Mouse (Mus musculus) frontal cortex, postnatal 14 days (tissue): ENCODE data around the gene Commd7.
A peak's percentile ranks its signal among the peaks of the same experiment; 100 is the strongest.
"Not testable (repeated sequence)": the region's sequence is repeated elsewhere in the genome, so short reads cannot be mapped to it uniquely, and the experiment has no call there.

Source experiments
- DNase-seq, 2 experiments: peaks; one replicate each; pipeline ENCODE4 v3.0.0; 2022; ENCODE audit warnings: low spot score in 2 of 2

The Commd7 gene

DNA sequence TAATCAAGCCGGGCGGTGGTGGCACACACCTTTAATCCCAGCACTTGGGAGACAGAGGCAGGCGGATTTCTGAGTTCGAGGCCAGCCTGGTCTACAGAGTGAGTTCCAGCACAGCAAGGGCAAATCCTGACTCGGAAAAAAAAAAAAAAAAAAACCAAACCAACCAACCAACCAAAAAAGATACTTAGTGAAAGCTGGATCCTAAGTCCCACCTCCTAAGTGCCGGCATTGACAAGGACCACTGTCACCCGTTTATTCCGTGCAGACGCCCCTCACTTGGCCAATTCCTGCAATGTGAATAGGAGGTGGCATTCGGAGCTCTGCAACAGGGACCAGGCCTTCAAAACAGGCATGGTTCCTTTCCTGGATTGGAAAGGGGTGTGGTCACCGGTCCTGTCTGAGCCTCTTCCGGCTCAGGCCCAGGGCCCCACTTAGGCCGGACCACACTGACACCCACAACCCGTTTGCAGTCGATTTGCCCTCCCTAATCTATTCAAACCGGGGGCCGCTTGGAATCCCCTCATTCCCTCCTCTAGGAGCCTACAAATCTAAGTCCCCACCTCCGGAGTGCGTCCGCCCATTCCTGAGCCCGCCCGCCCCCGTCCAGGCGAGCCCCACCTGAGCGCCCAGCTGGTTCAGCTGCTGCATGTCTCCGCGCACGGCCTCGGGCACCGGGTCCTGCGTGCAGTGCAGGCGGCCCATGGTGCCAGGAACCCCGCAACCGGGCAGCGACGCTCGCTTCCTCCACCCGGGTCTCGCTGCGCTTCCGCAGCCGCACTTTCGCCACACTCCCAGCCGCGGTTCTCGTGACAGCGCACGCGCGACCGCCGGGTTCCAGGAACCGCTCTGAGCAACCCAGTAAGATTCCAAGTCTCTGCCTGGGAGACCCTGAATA, at the start of gene Commd7:
Gene Commd7 (minus strand): TSS at position 806 of the 895 bp plus-strand sequence.
- peak; percentile 61 to 78 for DNase-seq

- no peak for DNase-seq
Observed at GRCm38 (mm10) chr2:153679959-153680358, 47.4 kb upstream of the Commd7 start.

GRCm38 (mm10) chr2:153677550-153677949, 45.0 kb upstream of the Commd7 start:
- no peak for DNase-seq

DNA sequence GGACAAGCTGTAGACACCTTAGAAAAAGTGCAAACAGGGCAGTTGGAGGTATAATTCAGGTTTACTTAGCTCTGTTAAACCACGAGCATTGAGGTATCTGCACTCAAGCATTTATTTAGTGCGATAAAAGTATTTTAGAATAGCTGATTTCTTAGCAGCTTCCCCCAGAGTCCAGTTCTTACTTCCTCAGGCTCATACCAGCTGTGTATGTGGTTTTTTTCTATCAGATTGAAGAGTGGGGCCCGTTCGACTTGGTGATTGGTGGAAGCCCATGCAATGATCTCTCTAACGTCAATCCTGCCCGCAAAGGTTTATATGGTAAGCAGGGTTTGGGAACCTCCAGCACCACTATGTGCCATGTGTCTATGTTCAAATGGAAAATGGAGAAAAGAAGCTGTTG, 44.4 kb upstream of the Commd7 start:
- DNase-seq: no peak

DNA sequence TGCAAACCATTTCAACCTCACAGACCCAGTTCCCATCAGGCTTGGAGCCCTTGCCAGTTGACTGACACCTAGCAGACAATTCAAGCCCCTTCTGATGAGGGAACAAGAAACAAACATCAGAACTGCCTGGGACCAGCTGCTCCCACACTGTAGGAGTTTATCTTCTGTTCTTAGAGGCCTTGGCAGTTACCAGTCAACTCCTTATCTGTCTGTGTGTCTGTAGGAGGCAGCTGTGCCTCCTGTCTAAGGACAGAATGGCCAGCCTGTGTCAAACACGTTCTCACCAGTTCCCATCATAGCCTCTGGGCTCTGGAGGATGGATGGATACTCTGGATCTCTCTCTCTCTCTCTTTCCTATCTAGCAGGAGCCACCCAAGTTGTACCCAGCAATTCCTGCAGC, 42.8 kb upstream of the Commd7 start:
- not testable (repeated sequence) for DNase-seq

- DNase-seq: no peak
Observed at GRCm38 (mm10) chr2:153672619-153673018, 40.0 kb upstream of the Commd7 start.

DNA sequence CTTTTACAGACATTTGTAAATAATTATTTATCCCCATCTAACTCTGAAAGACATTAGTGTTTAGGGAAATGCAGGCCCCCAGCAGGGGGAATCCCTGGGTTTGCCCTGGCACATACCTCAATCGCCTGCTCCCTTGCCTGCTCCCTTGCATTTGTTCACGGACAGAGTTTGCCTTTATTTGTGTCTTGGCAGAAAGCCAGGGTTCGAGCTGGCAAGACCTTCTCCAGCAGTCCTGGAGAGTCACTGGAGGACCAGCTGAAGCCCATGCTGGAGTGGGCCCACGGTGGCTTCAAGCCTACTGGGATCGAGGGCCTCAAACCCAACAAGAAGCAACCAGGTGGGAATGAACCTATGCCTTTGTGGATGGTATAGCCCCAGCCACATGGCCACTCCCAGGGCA, 37.5 kb upstream of the Commd7 start:
- DNase-seq: no peak

DNA sequence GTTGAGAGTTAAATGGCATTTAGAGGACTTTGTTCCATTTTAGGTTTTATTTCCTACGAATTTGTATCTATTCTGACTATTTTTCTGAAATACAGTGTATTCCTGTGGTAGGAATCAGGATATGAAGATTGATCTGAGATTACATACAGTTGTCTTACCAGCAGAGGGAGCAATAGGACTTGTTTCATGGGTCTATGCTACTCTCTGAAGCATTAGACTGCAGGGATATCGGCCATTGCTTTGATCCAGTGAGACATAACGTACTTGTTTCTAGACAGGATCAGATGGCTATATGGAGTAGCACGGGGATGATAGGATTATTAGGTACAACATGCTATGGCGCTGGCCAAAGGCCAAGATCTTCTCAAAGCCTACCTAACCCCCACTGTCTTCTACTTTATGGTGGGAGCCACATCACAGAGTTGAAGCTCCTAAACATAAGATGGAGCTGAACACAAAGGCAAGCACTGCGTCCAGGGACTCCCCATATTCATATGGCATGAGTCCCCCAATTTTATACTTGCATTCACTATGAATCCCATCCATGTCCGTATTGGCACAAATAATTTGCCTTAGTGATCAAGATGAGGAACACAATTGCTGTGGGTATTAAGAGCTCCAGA, 36.3 kb upstream of the Commd7 start:
- no peak for DNase-seq

GRCm38 (mm10) chr2:153665401-153665800, 32.8 kb upstream of the Commd7 start:
- no peak for DNase-seq

DNA sequence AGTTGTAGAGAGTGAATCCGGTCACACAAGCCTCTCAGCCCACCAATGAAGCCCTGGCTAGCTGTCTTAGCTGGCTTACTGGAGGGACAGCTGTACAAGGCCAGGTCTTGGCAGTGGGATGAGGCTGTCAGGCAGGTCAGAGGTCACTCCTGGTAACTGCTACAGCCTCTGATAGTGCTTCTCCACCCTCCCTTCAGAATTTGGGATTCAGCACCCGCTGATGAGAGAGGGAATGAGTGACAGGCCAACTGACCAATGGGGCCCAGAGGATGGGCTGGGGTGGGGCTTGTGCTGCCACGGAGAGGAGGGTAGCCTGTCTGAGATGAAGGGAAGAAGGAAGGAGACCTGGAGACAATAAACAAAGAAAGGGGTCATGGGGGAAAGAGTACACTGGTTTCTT, 28.0 kb upstream of the Commd7 start:
- DNase-seq: no peak

DNA sequence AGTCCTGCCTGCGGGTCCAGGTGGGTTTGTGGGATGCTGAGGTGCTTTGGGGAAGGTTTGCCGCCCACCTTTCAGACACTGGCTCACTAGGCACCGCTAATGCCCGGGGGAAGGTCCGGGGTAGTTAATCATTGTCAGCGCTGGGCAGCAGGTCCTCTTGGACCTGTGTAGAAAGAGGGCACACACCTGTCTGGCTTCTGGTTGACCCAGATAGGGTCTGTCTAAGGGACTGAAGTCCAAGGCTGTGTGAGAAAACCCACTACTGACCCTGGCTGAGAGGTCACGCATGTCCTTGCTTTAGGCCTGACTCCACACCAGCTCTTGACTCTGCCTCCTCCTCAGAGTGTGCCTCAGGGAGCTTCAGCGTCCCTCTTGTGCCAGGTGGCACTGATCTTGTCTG, 25.1 kb upstream of the Commd7 start:
- DNase-seq: not testable (repeated sequence)

DNA sequence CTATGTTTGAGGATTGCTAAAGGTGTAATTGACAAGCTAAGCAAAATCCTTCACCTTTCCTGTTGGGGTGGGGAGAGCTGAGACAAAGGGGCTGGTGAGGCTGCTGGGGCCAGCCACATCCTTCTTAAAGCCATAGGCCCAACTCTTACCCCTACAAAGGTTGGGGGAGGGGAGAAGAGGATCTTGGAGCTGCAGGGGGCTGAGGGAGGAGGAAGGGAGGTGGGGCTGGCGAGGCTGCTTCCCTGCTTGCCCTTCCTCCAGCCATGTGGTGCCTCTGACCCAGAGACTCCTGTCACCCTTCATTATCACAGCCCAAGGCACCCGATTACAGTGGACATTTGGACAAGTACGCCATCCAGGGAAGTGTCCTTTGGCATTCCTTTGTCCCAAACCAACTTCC, 19.1 kb upstream of the Commd7 start:
- no peak for DNase-seq

DNA sequence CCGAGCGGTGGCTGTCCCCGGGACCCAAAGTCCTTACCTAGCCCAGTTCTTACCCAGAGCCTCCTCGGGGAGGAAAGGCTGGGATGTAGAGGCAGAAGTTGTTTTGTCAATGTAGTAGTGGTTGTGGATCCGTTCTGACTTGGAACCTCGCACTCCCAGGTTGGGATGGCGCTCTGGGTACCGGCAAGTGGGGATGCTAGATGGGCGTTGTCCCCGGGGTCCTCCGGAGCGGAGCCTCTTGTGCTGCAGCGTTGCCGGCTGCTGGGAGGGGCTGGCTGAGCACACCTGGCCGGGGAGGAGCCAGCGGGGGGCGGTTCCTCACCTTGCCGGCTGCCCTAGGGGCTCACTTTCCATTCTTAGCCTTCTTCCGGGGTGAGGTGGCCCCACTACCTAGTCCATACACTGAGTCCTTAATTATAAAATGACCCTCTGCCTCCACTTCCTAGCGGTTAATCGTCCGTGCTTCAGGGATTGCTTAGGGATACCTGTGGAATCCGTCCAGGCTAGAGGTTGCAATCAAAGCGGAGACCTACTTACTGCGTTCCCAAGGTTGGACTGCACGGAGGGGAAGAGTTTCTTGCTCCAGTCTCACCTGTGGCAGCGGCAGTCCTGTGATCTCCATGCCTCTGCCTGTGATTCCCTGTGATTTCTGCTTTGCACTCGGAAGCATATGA, 17.6 kb upstream of the Commd7 start:
- DNase-seq: no peak

DNA sequence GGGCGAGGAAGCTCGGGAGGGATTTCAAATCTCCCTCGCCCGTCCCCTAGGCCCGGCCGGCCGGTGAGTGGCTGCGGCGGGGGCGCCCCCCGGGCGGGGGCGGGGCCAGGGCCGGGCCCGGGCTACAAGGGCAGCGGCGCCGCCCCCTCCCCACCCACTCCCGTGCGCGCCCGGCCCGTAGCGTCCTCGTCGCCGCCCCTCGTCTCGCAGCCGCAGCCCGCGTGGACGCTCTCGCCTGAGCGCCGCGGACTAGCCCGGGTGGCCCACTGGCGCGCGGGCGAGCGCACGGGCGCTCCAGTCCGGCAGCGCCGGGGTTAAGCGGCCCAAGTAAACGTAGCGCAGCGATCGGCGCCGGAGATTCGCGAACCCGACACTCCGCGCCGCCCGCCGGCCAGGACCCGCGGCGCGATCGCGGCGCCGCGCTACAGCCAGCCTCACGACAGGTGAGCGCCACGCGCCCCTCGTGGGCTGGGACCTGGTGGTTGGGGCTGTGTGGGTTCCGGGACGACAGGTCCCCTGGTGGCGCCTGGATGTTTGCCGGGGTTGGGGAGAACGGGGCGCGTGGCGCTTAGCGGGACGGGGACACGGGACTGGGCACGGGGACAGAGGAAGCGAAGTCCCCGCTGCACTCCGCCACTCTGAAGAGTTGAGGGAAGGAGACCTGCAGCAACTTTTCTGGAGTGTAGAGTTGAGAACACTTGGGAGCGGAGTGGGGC, 16.9 kb upstream of the Commd7 start, which contains the start of gene Dnmt3b:
Gene Dnmt3b (plus strand): TSS at position 153 of the 716 bp plus-strand sequence.
- peak in 1 of 2 experiments; percentile 22 for DNase-seq

DNA sequence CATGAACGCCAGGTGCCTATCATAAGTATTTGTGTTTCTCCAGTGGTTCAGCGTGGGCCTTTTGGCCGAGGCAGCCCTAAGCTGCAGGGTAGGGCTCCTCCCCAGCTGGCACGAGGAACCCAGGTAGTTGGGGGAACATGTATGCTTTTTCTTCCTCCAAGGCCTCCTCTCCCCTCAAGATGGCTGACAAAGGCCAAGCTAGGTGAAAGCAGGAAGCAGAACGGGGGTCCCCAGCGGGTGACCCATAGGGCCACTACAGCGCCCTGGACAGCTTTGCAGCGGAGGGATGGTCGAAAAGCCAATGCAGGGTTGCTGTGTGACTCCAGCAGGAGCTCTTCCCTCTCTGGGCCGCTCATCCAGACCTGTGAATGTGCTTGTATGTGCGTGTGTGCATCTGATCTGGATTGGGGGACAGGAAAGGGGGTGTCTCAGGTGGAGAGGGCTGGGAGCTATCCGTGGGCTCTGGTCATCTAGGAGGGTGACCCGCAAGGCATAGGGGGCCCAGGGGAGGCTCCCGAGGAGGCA, 16.3 kb upstream of the Commd7 start:
- no peak for DNase-seq

GRCm38 (mm10) chr2:153642999-153643398, 10.4 kb upstream of the Commd7 start:
- DNase-seq: no peak

GRCm38 (mm10) chr2:153642496-153642895, 9.9 kb upstream of the Commd7 start:
- no peak for DNase-seq

DNA sequence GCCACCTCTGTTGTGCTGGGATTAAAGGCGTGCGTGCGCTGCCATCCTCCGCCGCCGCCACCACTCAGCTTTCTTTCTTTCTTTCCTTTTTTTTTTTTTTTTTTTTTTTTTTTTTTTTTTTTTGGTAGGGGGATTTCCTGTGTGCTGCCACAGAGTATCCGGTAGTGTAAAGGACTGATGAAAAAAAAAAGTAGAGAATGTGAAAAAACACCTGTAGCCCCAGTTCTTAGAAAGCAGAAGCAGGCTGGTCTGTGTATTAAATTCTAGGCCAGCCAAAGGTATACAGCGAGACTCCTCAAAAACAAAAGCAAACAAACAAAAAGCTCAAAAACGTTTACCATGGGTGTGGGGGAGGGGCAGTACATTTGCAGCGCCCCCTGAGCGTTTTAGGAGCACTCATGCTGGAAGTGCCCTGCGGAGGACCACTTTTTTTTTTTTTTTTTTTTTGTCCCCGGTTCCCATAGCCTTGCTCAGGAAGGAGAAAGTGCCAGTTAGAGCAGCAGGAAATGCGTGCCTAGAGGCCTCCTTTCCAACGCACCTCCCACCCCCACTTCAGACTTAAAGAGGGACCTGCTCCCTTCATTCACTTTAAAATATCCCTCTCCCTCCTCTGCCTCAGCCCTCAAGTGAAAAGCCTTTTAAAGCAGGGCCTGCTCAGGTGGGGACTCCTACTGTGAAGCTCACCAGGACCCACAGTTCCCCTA, 6.5 kb upstream of the Commd7 start:
- no peak for DNase-seq

- no peak for DNase-seq
Observed at GRCm38 (mm10) chr2:153633259-153633658, 678 bp upstream of the Commd7 start.

GRCm38 (mm10) chr2:153632871-153633226, 268 bp upstream of the Commd7 start:
- DNase-seq: no peak

DNA sequence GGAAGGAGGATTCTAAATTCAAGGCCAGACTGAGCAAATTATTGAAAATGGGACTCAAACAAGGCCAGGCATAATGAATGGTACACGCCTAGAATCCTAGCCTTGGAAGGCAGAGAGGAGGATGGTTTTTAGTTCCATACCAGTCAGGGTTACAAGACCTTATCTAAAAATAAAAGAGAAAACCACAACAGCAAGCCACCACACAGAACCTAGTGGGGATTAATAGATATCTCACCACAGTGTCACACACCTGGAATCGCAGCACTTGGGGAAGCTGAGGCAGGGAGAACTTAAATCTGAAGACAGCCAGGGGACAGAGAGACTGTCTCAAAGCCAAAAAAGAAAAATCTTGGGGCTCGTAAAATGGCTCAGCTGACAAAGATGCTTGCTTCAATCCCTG, 1.6 kb downstream of the Commd7 start:
- DNase-seq: no peak
